Mouse (Mus musculus): ENCODE results near the gene Park7. TPM values are rescaled to one million over a fixed set of nuclear protein-coding genes. Genes with fewer than 3 reads are reported as not detected.

Gene Park7
- polyA plus RNA-seq, 1 experiment from 2014 or later: 287 TPM

DNA sequence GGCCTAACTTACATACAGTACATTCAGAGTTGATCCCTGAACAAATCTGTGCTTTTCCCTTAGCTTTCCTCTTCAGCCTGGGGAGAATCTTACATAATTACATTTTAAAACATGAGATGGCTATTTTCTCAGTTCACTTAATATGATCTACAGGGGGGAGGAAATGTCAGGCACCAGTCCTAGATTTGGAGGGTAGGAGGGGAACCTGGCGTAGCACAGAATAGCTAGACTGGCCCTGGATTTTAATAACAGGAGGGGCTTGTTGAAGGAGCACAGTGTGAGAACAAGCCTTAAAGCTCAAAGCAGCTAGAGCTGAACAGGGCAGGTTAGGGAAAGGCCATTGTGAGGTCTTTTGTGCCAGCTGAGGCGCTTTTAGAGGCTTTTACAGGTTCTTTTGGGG is 53.1 kb downstream of the Park7 start:
- WGBS: 89% methylated on average over 2 of the region's 2 CpGs
- H3K27ac ChIP-seq: no peak overlapping the region
- no peak overlapping the region for H3K4me3 ChIP-seq
- H3K36me3 ChIP-seq: peaks cover 6% of the 10 kb centered on the region; the same call in 1 of the 2 replicates
- no peak overlapping the region for H3K9ac ChIP-seq
- ATAC-seq (replicated peaks; ENCODE audit: insufficient number of reproducible peaks, insufficient read depth, low FRiP score, low read depth): no peak
- H3K27me3 ChIP-seq: no peaks in the 10 kb centered on the region
- no peaks in the 10 kb centered on the region for H3K9me3 ChIP-seq (replicated peaks)
- no peak overlapping the region for H3K4me2 ChIP-seq
- H3K4me1 ChIP-seq (replicated peaks): peaks cover 6% of the 10 kb centered on the region

DNA sequence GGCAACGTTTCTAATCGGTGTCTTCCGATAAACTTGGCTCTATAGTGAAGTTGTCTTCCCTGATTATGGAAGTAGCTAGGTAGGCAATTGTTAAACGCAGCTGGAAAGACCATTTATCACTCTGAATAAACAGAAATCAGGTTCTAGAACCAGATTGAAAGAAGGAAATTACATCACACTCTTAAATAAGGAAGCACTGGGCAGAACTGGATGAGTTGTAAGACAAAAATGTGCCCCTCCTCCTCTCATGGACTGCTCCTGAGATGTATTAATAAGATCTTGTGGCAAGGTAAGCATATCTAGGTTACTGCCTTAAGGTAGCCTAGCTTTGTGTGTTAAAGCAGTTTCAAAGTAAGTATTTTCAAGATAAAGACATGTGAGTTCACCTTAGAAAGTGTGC is 53.7 kb downstream of the Park7 start:
- Histone ChIP-seq H3K9me3 (replicated peaks) (no peaks in the 10 kb centered on the region), H3K9ac (no peak overlapping the region), H3K4me1 (replicated peaks) (peaks cover 6% of the 10 kb centered on the region), H3K4me2 (no peak overlapping the region), H3K4me3 (no peak overlapping the region), H3K27ac (no peak overlapping the region), H3K27me3 (no peaks in the 10 kb centered on the region), H3K36me3 (no peaks in the 10 kb centered on the region)
- 54% methylated on average over 4 of the region's 4 CpGs for WGBS
- ATAC-seq (replicated peaks; ENCODE audit: insufficient number of reproducible peaks, insufficient read depth, low FRiP score, low read depth): no peak

DNA sequence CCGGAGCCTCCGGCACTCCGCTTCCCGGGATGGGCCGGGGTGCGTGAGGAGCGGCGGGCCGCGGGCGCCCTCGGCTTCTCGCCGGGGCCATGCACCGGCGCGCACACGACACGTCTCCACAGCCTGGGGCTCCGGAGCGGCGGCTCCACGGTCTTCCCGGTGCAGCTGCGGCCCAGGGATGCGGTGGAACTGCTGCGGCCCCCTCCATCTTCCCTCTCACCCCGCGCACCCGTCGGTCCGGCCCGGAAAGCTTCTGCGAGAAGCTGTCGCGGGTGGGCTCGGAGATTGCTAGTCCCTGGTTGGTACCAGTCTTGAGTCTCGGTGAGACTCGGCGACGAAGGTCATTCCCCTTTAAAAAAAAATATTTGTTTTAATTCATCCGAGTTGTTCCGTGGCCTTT is 58.9 kb downstream of the Park7 start:
- Histone ChIP-seq H3K27ac (peak overlapping the region; percentile 95), H3K4me3 (peak overlapping the region; percentile 72), H3K4me2 (peak overlapping the region; percentile 78), H3K9ac (peak overlapping the region; percentile 87), H3K4me1 (replicated peaks) (peaks cover 10% of the 10 kb centered on the region), H3K9me3 (replicated peaks) (no peaks in the 10 kb centered on the region), H3K36me3 (no peaks in the 10 kb centered on the region), H3K27me3 (no peaks in the 10 kb centered on the region)
- ATAC-seq (replicated peaks; ENCODE audit: insufficient number of reproducible peaks, insufficient read depth, low FRiP score, low read depth): no peak; the same call in 1 of the 2 replicates
- WGBS: under 1% methylated on average over 43 of the region's 43 CpGs

DNA sequence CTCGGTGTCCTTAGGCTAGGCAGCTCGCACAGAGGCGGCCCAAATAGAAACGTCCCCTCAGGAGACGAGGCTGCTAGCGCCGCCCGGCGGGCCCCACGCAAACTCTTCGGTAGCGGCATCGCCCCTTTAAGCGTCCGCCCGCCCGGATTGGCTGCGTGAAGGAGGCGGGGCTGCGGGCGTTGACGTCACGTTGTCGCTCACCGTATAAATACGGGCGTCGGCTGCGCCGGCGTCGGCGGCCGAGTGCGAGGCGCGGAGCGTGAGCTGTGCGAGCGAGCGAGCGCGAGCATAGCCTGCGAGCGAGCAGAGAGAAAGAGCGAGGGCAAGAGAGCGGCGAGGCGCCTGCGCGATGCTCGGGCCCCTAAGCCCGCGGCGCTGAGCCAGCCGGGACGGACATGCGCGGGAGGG is 59.4 kb downstream of the Park7 start:
- Histone ChIP-seq H3K27me3 (no peaks in the 10 kb centered on the region), H3K9me3 (replicated peaks) (no peaks in the 10 kb centered on the region), H3K4me1 (replicated peaks) (peaks cover 10% of the 10 kb centered on the region), H3K4me2 (peak overlapping the region; percentile 78), H3K27ac (peak overlapping the region; percentile 95), H3K4me3 (peak overlapping the region; percentile 72), H3K9ac (peak overlapping the region; percentile 87), H3K36me3 (no peaks in the 10 kb centered on the region)
- under 1% methylated on average over 57 of the region's 59 CpGs for WGBS
- ATAC-seq (replicated peaks; ENCODE audit: insufficient number of reproducible peaks, insufficient read depth, low FRiP score, low read depth): peak; percentile 93

DNA sequence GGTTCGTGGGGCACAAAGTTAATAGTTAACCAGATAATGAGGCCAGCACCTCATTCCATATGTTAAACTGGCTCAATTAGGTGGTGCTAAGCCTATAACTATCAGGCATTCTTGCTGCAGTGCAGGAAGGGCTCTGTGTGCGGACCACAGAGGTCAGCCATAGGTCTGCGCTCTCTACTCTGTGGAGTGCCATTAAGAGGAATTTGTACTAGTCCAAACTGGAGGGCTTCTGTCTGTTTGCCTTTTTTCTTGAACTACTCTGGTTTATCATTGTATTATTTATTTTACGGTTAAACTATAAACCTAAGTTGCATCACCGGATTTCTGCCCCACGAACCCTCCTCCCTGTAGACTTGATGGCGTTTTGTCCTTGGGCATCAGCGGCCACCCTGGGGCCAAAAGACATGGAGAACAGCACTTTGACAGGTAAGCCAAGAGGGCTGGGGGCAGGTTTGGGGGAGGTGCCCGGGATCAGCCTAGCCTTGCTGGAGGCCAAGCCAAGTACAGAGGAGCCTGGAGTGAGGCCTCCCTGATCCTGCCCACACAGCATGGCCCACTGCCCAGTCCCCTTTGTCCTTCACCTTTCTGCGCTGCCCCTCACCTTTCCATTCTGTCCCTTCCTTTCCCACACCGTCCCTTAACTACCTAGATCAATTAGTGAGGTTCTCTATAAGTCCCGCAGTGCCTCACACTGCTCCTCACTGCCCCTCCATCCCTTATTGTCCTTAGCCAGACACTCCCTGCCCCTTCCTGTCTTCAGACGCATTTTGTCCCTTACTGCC is 60.4 kb downstream of the Park7 start, which contains the start of gene Errfi1:
TSS of gene Errfi1 (plus strand) at position 240 of the 782 bp plus-strand sequence.
- H3K4me1 ChIP-seq (replicated peaks): peaks cover 10% of the 10 kb centered on the region
- no peaks in the 10 kb centered on the region for H3K36me3 ChIP-seq
- H3K27me3 ChIP-seq: no peaks in the 10 kb centered on the region
- H3K4me2 ChIP-seq: peak within 1 kb of the TSS; percentile 78
- no peak within 1 kb of the TSS for H3K27ac ChIP-seq
- peak within 1 kb of the TSS; percentile 72 for H3K4me3 ChIP-seq
- H3K9ac ChIP-seq: peak within 1 kb of the TSS; percentile 58; the same call in 1 of the 2 replicates
- WGBS: 60% methylated on average over 13 of the region's 13 CpGs
- ATAC-seq (replicated peaks; ENCODE audit: insufficient number of reproducible peaks, insufficient read depth, low FRiP score, low read depth): no peak
- H3K9me3 ChIP-seq (replicated peaks): no peaks in the 10 kb centered on the region

DNA sequence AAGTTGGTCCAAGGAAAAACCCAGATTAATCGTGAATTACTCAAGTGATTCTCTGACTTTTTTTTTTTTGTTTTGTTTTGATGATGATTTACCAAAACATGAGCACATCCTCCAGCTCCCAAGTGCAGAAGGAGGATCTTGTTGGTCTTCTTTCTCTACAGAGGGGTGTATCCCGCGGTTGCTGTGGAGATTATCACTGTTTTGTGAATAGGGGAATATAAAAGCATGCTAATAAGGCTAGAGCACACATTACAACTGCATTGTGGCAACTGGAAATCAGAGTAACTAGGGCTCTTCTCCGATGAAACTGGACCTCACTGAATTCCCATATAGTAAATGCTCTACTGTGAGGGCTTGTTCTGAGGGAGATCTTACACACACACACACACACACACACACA is 61.8 kb downstream of the Park7 start:
- Histone ChIP-seq H3K4me1 (replicated peaks) (peaks cover 10% of the 10 kb centered on the region), H3K27me3 (no peaks in the 10 kb centered on the region), H3K27ac (no peak overlapping the region), H3K4me2 (no peak overlapping the region), H3K9ac (no peak overlapping the region), H3K36me3 (no peaks in the 10 kb centered on the region), H3K9me3 (replicated peaks) (no peaks in the 10 kb centered on the region), H3K4me3 (no peak overlapping the region)
- 60% methylated on average over 4 of the region's 4 CpGs for WGBS
- ATAC-seq (replicated peaks; ENCODE audit: insufficient number of reproducible peaks, insufficient read depth, low FRiP score, low read depth): no peak

DNA sequence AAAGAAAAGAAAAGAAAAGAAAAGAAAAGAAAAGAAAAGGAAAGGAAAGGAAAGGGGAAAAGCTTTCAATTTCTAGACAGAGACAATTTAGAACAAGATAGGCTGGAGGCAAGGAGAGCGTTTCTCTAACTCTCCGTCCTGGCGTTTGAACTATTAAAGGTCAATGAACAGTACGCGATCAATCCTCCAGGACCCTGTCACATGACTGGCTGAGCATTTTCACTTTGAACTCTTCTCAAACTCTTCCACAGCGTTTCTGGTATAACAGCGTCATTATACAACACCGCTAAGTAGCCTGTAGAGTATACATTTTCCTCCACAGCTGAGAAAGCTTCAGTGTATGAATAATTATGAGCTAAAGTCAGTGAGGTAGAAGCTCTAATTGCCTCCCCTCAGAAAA is 62.2 kb downstream of the Park7 start:
- no peak for ATAC-seq (replicated peaks; ENCODE audit: insufficient number of reproducible peaks, insufficient read depth, low FRiP score, low read depth)
- H3K9me3 ChIP-seq (replicated peaks): no peaks in the 10 kb centered on the region
- WGBS: 77% methylated on average over 8 of the region's 8 CpGs

DNA sequence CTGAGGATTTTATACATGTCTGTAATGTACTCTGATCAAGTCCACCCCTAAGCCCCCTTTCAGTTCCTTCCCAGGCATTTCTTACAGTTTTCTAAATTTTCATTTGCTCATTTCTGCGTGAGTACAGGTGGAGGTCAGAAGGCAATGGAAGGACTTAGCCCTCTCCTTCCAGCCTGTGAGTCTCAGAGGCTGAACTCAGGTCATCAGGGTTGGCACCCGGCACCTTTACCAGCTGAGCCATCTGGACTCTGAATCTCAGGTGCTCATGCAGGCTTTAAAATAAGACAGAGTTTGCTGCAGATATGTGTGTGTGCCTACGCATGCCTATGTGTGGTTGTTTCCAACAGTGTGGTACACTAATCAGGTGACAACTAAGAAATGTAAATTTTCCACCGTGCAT is 63.3 kb downstream of the Park7 start:
- WGBS: 79% methylated on average over 4 of the region's 4 CpGs
- no peak overlapping the region for H3K4me2 ChIP-seq
- no peak for ATAC-seq (replicated peaks; ENCODE audit: insufficient number of reproducible peaks, insufficient read depth, low FRiP score, low read depth)

More for the DNA sequence above, 62.2 kb downstream of the Park7 start:
- no peak overlapping the region for H3K27ac ChIP-seq
- peaks cover 10% of the 10 kb centered on the region for H3K4me1 ChIP-seq (replicated peaks)
- H3K4me3 ChIP-seq: no peak overlapping the region
- no peak overlapping the region for H3K9ac ChIP-seq
- no peaks in the 10 kb centered on the region for H3K27me3 ChIP-seq
- no peak overlapping the region for H3K4me2 ChIP-seq
- no peaks in the 10 kb centered on the region for H3K36me3 ChIP-seq

DNA sequence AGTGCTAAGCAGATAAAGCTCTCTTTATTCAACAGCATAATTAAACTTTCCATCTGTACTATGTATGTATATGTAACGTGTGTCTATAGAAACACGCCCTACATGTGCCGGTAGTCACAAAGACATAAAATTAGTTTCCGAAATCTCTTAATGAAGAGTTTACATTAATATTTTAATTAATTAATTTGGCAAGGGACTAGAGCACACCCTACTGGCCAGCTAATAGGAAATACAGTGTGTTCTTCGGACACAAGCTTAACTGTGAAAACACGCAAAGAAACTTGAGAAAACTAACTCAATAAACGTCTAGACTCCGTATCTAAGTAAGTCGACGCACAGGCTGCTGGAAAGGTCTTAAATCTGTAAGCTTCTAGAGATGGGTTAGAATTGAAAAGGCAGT is 64.3 kb downstream of the Park7 start:
- Histone ChIP-seq H3K4me3 (no peak overlapping the region), H3K27ac (no peak overlapping the region), H3K9me3 (replicated peaks) (no peaks in the 10 kb centered on the region), H3K4me2 (no peak overlapping the region), H3K27me3 (no peaks in the 10 kb centered on the region), H3K36me3 (no peaks in the 10 kb centered on the region), H3K4me1 (replicated peaks) (peaks cover 10% of the 10 kb centered on the region), H3K9ac (no peak overlapping the region)
- ATAC-seq (replicated peaks; ENCODE audit: insufficient number of reproducible peaks, insufficient read depth, low FRiP score, low read depth): no peak
- WGBS: 50% methylated on average over 10 of the region's 10 CpGs

More for the DNA sequence above, 63.3 kb downstream of the Park7 start:
- Histone ChIP-seq H3K27ac (no peak overlapping the region), H3K4me1 (replicated peaks) (peaks cover 10% of the 10 kb centered on the region), H3K9me3 (replicated peaks) (no peaks in the 10 kb centered on the region), H3K27me3 (no peaks in the 10 kb centered on the region), H3K9ac (no peak overlapping the region), H3K36me3 (no peaks in the 10 kb centered on the region), H3K4me3 (no peak overlapping the region)

Other genes with a start within 250 kb of the Park7 start
- gene Errfi1, start 60.5 kb downstream of the Park7 start, polyA plus RNA-seq (2015; fragmentation: Nextera tagmentation; extraction: Ambion mirVana): 10.7 and 15.3 TPM in 2 replicates
- gene Tnfrsf9, start 125 bp upstream of the Park7 start, polyA plus RNA-seq (2015; fragmentation: Nextera tagmentation; extraction: Ambion mirVana): 2.0 and 2.6 TPM in 2 replicates
- not detected in 2 replicates for gene Uts2, start 82.7 kb upstream of the Park7 start, polyA plus RNA-seq (2015; fragmentation: Nextera tagmentation; extraction: Ambion mirVana)
- gene Per3, start 130.2 kb upstream of the Park7 start, polyA plus RNA-seq (2015; fragmentation: Nextera tagmentation; extraction: Ambion mirVana): 5.7 and 6.6 TPM in 2 replicates
- gene Vamp3, start 143.5 kb upstream of the Park7 start, polyA plus RNA-seq (2015; fragmentation: Nextera tagmentation; extraction: Ambion mirVana): 88.0 and 98.5 TPM in 2 replicates
- gene Gm13090, start 175.1 kb upstream of the Park7 start, polyA plus RNA-seq (2015; fragmentation: Nextera tagmentation; extraction: Ambion mirVana): not detected in 2 replicates